Mouse (Mus musculus) hindbrain, embryonic 13.5 days (tissue): Measurements from ENCODE around the gene Paqr6. TPM values are rescaled to one million over a fixed set of nuclear protein-coding genes. Genes with fewer than 3 reads are reported as not detected.
"Not testable (repeated sequence)": the region's sequence is repeated elsewhere in the genome, so short reads cannot be mapped to it uniquely, and the experiment has no call there.

Experiments
- ATAC-seq: fragments of 200-750 bp; cut with Nextera tagmentation; 2 replicates; pipeline ENCODE4 v1.8.0; 2017; ENCODE audit warnings: moderate TSS enrichment; ENCODE audit not compliant: low FRiP score
- H3K27ac ChIP-seq: fragments of 300-500 bp; sonication (generic); 2 replicates; pipeline ENCODE4 v1.5.1; 2015; ENCODE audit warnings: inconsistent platforms, mild to moderate bottlenecking, moderate library complexity
- H3K27me3 ChIP-seq: fragments of 300-500 bp; sonication (generic); 2 replicates; pipeline ENCODE4 v1.6.1; 2015; ENCODE audit warnings: mild to moderate bottlenecking, inconsistent platforms
- H3K36me3 ChIP-seq: fragments of 300-500 bp; sonication (generic); 2 replicates; pipeline ENCODE4 v1.6.1; 2015; ENCODE audit warnings: mild to moderate bottlenecking, inconsistent platforms
- H3K4me1 ChIP-seq: fragments of 300-500 bp; sonication (generic); replicated peaks from 2 replicates; pipeline ENCODE4 v1.6.1; 2015; ENCODE audit warnings: inconsistent platforms
- H3K4me2 ChIP-seq: fragments of 300-500 bp; sonication (generic); 2 replicates; pipeline ENCODE4 v1.6.1; 2015; ENCODE audit warnings: inconsistent platforms, mild to moderate bottlenecking, moderate library complexity
- H3K4me3 ChIP-seq: fragments of 300-500 bp; sonication (generic); 2 replicates; pipeline ENCODE4 v1.5.1; 2015; ENCODE audit warnings: mild to moderate bottlenecking, inconsistent platforms
- H3K9ac ChIP-seq: fragments of 300-500 bp; sonication (generic); 2 replicates; pipeline ENCODE4 v1.6.1; 2015; ENCODE audit warnings: mild to moderate bottlenecking, inconsistent platforms
- H3K9me3 ChIP-seq: fragments of 300-500 bp; sonication (generic); 2 replicates; pipeline ENCODE4 v1.6.1; 2016; ENCODE audit warnings: inconsistent platforms
- WGBS: fragments of 180-500 bp; shearing (Covaris S2); methylation state at CpG from one replicate; pipeline ENCODE4 v1.1.7; 2015; 5-methylcytosine and 5-hydroxymethylcytosine counted together
- polyA plus RNA-seq: library from polyadenylated mRNA; unstranded; fragments of >200 nt; fragmentation: Nextera tagmentation; extraction: Ambion mirVana; gene quantifications from 2 replicates; pipeline ENCODE4 v1.2.1, GENCODE M21; 2015

Gene Paqr6
- polyA plus RNA-seq, 1 experiment from 2014 or later, result 2.9 TPM

GRCm38 (mm10) chr3:88350732-88351131, 13.7 kb upstream of the Paqr6 start:
- no peaks in the 10 kb centered on the region for H3K9me3 ChIP-seq
- ATAC-seq, result no peak

GRCm38 (mm10) chr3:88352907-88353306, 11.5 kb upstream of the Paqr6 start:
- ATAC-seq, result no peak
- H3K9ac ChIP-seq, result no peak overlapping the region
- H3K9me3 ChIP-seq, result no peaks in the 10 kb centered on the region
- H3K27me3 ChIP-seq, result no peaks in the 10 kb centered on the region
- H3K27ac ChIP-seq, result no peak overlapping the region
- peaks cover 99% of the 10 kb centered on the region for H3K36me3 ChIP-seq
- H3K4me3 ChIP-seq, result no peak overlapping the region
- WGBS, result 93% methylated on average over 9 of the region's 9 CpGs
- no peak overlapping the region for H3K4me2 ChIP-seq
- H3K4me1 ChIP-seq, result no peaks in the 10 kb centered on the region

More at GRCm38 (mm10) chr3:88350732-88351131, 13.7 kb upstream of the Paqr6 start:
- H3K4me3 ChIP-seq, result no peak overlapping the region
- no peaks in the 10 kb centered on the region for H3K27me3 ChIP-seq
- H3K4me2 ChIP-seq, result no peak overlapping the region
- no peak overlapping the region for H3K9ac ChIP-seq
- WGBS, result 94% methylated on average over 13 of the region's 13 CpGs
- no peak overlapping the region for H3K27ac ChIP-seq
- no peaks in the 10 kb centered on the region for H3K4me1 ChIP-seq
- H3K36me3 ChIP-seq, result peaks cover 100% of the 10 kb centered on the region

- Histone ChIP-seq H3K4me2 (no peak overlapping the region), H3K36me3 (peaks cover 99% of the 10 kb centered on the region), H3K9me3 (no peaks in the 10 kb centered on the region), H3K27me3 (no peaks in the 10 kb centered on the region), H3K27ac (no peak overlapping the region), H3K4me3 (no peak overlapping the region), H3K9ac (no peak overlapping the region), H3K4me1 (peaks cover 4% of the 10 kb centered on the region)
- WGBS, result 92% methylated on average over 8 of the region's 8 CpGs
- ATAC-seq, result no peak
These were observed 9.8 kb upstream of the Paqr6 start for GRCm38 (mm10) chr3:88354396-88355165.

- H3K4me1 ChIP-seq, result peaks cover 14% of the 10 kb centered on the region
- H3K4me3 ChIP-seq, result no peak overlapping the region
- 0 out of 2 replicates have a peak overlapping the region, but pooled peaks have one; percentile 26 for H3K27ac ChIP-seq
- ATAC-seq, result no peak
- peaks cover 10% of the 10 kb centered on the region; the same call in 1 of the 2 replicates for H3K27me3 ChIP-seq
- 58% methylated on average over 5 of the region's 5 CpGs for WGBS
- H3K9me3 ChIP-seq, result no peaks in the 10 kb centered on the region
- H3K9ac ChIP-seq, result no peak overlapping the region; the same call in 1 of the 2 replicates
- H3K4me2 ChIP-seq, result no peak overlapping the region
- H3K36me3 ChIP-seq, result peaks cover 89% of the 10 kb centered on the region
These were observed 4.8 kb upstream of the Paqr6 start for GRCm38 (mm10) chr3:88359584-88359983.

GRCm38 (mm10) chr3:88359989-88360388, 4.4 kb upstream of the Paqr6 start:
- no peak for ATAC-seq
- Histone ChIP-seq H3K9me3 (no peaks in the 10 kb centered on the region), H3K4me2 (no peak overlapping the region), H3K4me3 (no peak overlapping the region), H3K9ac (no peak overlapping the region; the same call in 1 of the 2 replicates), H3K4me1 (peaks cover 16% of the 10 kb centered on the region), H3K27me3 (peaks cover 13% of the 10 kb centered on the region; the same call in 1 of the 2 replicates), H3K27ac (0 out of 2 replicates have a peak overlapping the region, but pooled peaks have one; percentile 26), H3K36me3 (peaks cover 85% of the 10 kb centered on the region)
- WGBS, result 63% methylated on average over 3 of the region's 3 CpGs

GRCm38 (mm10) chr3:88361096-88361495, 3.3 kb upstream of the Paqr6 start:
- peaks cover 74% of the 10 kb centered on the region for H3K36me3 ChIP-seq

GRCm38 (mm10) chr3:88361612-88362313, 2.6 kb upstream of the Paqr6 start:
- WGBS, result 87% methylated on average over 2 of the region's 2 CpGs
- ATAC-seq, result no peak
- no peak overlapping the region for H3K4me2 ChIP-seq
- H3K9ac ChIP-seq, result no peak overlapping the region
- no peaks in the 10 kb centered on the region for H3K9me3 ChIP-seq
- H3K4me3 ChIP-seq, result no peak overlapping the region
- H3K36me3 ChIP-seq, result peaks cover 67% of the 10 kb centered on the region
- peaks cover 26% of the 10 kb centered on the region for H3K27me3 ChIP-seq
- H3K27ac ChIP-seq, result no peak overlapping the region
- H3K4me1 ChIP-seq, result peaks cover 23% of the 10 kb centered on the region

More at GRCm38 (mm10) chr3:88361096-88361495, 3.3 kb upstream of the Paqr6 start:
- no peak overlapping the region for H3K27ac ChIP-seq
- H3K4me1 ChIP-seq, result peaks cover 22% of the 10 kb centered on the region
- no peak overlapping the region for H3K4me3 ChIP-seq
- WGBS, result 90% methylated on average over 6 of the region's 6 CpGs
- H3K9me3 ChIP-seq, result no peaks in the 10 kb centered on the region
- peaks cover 24% of the 10 kb centered on the region for H3K27me3 ChIP-seq
- H3K9ac ChIP-seq, result no peak overlapping the region
- no peak for ATAC-seq
- no peak overlapping the region for H3K4me2 ChIP-seq

GRCm38 (mm10) chr3:88363700-88364099, 684 bp upstream of the Paqr6 start:
- ATAC-seq, result no peak
- peaks cover 23% of the 10 kb centered on the region for H3K4me1 ChIP-seq
- H3K4me3 ChIP-seq, result no peak overlapping the region
- H3K9me3 ChIP-seq, result no peaks in the 10 kb centered on the region
- H3K27me3 ChIP-seq, result peaks cover 26% of the 10 kb centered on the region
- H3K36me3 ChIP-seq, result peaks cover 49% of the 10 kb centered on the region
- H3K4me2 ChIP-seq, result no peak overlapping the region
- H3K9ac ChIP-seq, result no peak overlapping the region
- 56% methylated on average over 4 of the region's 4 CpGs for WGBS
- H3K27ac ChIP-seq, result 0 out of 2 replicates have a peak overlapping the region, but pooled peaks have one; percentile 56

- ATAC-seq, result no peak
- 39% methylated on average over 34 of the region's 34 CpGs for WGBS
- Histone ChIP-seq H3K9ac (0 out of 2 replicates have a peak overlapping the region, but pooled peaks have one; percentile 24), H3K4me2 (peak overlapping the region; percentile 48), H3K9me3 (peaks cover 11% of the 10 kb centered on the region), H3K36me3 (peaks cover 27% of the 10 kb centered on the region), H3K4me1 (peaks cover 13% of the 10 kb centered on the region), H3K4me3 (peak overlapping the region; percentile 8; the same call in 1 of the 2 replicates), H3K27ac (no peak overlapping the region), H3K27me3 (peaks cover 26% of the 10 kb centered on the region)
These were observed 1.4 kb downstream of the Paqr6 start for GRCm38 (mm10) chr3:88365705-88366361.

- peaks cover 11% of the 10 kb centered on the region for H3K9me3 ChIP-seq
- peaks cover 13% of the 10 kb centered on the region for H3K4me1 ChIP-seq
- H3K36me3 ChIP-seq, result peaks cover 16% of the 10 kb centered on the region
- peak; percentile 81 for ATAC-seq
- H3K9ac ChIP-seq, result peak overlapping the region; percentile 60; the same call in 1 of the 2 replicates
- 2% methylated on average over 21 of the region's 22 CpGs for WGBS
- H3K27ac ChIP-seq, result peak overlapping the region; percentile 78
- H3K4me3 ChIP-seq, result peak overlapping the region; percentile 33
- peaks cover 26% of the 10 kb centered on the region for H3K27me3 ChIP-seq
- H3K4me2 ChIP-seq, result peak overlapping the region; percentile 48
These were observed 2.5 kb downstream of the Paqr6 start for GRCm38 (mm10) chr3:88366830-88367428.

GRCm38 (mm10) chr3:88367517-88367916, 3.1 kb downstream of the Paqr6 start:
- Histone ChIP-seq H3K4me1 (peaks cover 13% of the 10 kb centered on the region), H3K9me3 (peaks cover 11% of the 10 kb centered on the region), H3K27me3 (peaks cover 26% of the 10 kb centered on the region), H3K27ac (0 out of 2 replicates have a peak overlapping the region, but pooled peaks have one; percentile 78), H3K36me3 (peaks cover 10% of the 10 kb centered on the region; the same call in 1 of the 2 replicates)
- peak; percentile 63 for ATAC-seq
- not testable (repeated sequence) for H3K4me3 ChIP-seq, H3K4me2 ChIP-seq, H3K9ac ChIP-seq
- 51% methylated on average over 3 of the region's 7 CpGs for WGBS
